Mouse (Mus musculus) heart, adult 11 months (tissue): Measurements from ENCODE around the gene D930020B18Rik.
A peak's percentile ranks its signal among the peaks of the same experiment; 100 is the strongest.

Source experiments
- DNase-seq: peaks from one replicate; pipeline ENCODE4 v3.0.0; 2022

D930020B18Rik gene

DNA sequence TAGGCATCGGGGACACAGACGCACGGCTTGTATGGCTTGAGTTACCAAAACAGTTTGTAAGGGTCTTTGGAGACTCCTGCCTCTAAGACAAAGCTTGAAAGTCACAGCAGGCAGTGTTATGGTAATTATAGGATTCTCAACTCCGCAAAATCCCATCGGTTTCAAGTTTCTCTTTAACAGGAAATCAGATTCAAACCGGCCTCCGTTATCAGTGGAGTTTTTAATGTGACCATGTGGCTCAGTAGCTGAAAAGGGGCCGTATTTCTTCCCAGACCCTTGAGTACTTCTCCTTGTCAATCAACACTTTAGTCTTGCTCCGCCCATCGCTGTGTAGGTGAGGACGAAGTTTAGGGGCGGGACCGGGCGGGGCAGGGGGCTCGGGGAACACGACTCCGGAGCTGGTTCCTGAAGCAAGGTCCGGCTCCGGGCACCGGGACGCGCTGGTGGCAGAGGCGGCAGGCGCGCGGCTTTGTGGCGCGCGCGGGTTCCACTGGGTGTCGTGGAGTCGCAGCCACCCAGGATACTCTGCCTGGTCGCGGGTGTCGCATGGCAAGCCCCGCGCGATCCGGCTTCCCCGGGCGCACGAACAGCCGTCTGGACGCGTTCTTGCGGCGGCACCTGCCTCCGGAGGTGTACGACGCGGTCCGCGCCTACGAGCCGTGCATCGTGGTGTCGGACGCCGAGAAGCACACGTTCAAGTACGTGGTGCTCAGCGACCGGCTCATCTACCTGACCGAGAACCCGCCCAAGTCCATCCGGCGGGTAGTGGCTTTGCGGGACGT, at the start of gene D930020B18Rik:
Gene D930020B18Rik (plus strand): TSS at position 317 of the 782 bp plus-strand sequence.
- no peak for DNase-seq

DNA sequence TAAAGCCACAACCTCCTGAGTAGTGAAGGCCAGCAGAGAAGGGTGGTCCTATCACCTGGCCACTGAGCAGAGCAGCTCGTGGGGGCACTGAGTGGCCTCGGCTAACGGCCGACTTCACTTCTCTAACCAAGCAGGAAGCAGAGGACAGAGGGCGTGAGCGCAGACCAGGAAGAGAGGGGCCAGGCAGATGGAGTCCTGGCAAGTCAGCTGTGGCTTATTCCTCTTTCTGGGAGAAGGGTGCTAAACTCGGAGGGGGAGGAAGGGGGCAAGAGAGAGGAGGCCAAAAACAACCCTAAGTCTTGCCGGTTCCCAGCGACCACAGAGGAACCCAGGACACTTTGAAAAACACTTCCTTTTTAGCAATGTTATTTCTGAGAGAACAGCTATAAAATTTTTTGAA, 44.8 kb upstream of the D930020B18Rik start:
- peak; percentile 96 for DNase-seq

DNA sequence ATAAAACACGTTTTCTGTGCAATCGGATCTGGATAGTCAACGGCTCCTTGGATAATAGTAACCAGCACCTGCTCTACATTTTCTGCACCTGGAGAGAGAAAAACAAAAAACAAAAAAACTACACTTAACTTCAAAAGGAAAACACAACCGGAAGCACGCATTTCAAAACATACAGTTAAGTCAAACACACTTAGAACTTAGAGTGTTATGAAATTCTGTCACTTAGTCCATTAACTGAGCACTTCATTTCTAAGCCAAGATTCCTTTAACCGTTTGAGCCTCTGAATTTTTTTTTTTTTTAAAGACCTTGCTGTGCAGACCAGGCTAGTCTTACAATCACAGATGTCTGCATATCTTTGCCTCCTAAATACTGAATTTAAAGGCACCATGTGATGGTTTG, 40.1 kb upstream of the D930020B18Rik start:
- no peak for DNase-seq

DNA sequence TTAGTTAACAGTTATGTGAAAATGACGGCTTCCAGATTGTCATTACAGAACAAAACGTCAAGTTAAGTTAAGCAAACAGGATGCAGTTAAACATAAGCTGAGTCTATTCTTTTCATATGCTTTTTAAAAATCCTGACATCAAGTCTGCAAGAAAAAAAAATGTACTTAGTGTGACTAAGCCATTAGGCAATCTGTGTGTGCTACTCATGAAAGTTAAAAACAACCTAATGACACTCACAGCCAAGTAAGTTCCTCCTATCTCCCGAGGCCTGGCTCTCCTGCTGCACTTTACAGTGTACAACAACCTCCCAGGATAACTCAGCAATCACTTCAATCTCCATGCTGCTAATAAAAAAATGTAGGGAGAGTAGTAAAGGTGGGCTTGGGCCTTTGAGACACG, 37.8 kb upstream of the D930020B18Rik start:
- no peak for DNase-seq

DNA sequence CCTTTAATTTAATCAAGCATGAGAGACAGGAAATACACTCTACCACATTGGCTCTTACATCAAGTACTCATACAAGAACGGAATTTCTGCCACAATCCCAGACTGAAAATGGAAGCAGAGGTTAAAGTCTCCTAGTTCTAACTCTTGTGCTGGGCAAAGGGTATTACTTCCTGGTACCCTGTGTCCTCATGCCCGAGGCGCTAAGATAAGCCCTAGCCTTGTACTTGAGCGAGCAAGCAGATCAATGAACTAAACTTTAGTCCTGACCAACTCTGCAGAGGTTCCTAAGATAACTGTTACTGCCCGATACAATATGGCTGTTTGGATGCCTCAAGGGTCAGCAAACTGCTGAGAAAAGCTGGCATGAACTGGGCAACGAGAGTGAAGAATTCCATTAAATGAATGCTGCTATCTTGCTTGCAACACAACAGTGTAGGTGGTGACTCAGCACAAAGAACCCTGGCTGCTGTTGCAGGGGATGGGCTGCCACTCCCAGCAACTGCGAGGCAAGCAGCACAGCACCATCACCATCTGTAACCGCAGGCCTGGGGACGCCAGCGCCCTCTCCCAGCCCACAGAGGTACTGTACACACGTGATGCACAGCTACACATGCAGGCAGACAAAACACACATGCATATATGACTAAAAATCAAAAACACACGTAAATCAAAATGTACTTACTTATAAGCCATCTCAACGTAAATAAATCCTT, 36.6 kb upstream of the D930020B18Rik start:
- DNase-seq, result no peak

DNA sequence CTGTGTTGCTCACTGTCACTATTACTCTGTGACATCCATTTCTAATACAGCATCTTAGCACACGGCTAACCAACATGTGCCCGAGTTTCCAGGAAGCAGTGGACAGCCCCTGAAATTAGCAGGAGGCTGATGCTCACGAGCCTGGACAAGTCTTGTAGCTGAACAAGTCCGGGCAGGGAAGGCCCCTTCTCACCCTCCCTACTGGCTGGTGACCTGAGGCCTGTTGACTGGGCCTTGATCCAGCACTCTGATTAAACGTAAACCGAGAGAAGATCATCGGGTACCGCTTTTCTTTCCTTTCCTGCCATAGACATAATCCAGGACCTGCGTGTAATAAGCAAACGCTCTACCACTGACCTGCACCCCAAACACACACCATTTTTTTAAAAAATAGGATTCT, 33.2 kb upstream of the D930020B18Rik start:
- DNase-seq, result no peak

DNA sequence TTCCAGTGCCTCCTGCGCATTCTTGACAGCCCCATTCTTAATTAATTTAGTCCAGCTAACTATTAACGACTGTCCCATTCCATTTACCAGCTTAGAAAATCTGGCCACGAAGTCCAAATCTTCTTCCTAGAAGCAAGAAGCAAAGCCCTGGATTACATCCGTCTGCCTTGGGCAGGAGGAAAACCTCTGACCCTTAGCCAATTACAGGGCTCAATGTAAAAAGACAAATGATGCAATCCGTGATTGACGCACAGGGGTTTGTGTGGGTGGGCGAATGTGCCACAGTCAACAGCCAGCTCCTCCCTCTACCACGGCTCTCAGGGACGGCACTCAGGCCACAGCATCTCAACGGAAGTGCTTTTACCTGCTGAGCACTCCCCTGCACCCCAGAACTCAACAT, 29.8 kb upstream of the D930020B18Rik start:
- DNase-seq, result no peak

DNA sequence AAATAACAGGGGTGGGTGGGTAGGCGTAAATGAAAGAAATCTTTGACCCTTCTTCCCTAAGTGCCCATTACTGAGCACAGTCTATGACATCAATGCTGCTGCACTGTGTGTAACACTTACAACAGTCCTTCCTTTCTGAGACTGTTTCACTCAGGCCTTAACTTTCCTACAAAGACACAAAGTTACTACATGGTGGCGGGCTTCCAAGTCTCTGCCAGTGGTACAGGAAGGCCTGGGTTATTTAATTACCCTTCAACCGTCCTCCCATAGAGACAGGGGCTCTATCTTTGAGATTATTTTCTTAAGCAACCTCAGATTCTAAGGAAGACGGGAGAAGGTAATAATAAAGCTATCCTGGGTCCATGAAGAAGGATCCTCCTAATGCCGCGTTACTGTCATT, 28.9 kb upstream of the D930020B18Rik start:
- no peak for DNase-seq

DNA sequence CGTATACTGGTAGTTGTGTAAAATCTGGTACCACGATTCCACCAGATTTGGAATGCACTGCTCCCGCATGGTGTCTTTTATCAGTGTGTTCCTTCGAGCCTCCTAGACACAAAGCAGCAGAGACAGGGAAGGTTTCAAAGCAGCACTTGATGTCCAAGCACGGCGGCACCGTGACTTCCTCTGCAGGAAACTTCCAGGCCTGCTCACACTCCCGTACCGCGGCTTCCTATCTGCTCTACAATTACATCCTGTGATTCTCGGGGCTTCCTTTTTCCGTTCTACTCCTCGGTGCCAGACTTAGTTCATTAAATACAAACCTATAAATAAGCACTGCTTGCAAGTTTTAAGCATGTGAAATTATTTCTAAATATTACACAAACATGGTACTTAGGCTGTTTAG, 27.8 kb upstream of the D930020B18Rik start:
- peak; percentile 97 for DNase-seq

DNA sequence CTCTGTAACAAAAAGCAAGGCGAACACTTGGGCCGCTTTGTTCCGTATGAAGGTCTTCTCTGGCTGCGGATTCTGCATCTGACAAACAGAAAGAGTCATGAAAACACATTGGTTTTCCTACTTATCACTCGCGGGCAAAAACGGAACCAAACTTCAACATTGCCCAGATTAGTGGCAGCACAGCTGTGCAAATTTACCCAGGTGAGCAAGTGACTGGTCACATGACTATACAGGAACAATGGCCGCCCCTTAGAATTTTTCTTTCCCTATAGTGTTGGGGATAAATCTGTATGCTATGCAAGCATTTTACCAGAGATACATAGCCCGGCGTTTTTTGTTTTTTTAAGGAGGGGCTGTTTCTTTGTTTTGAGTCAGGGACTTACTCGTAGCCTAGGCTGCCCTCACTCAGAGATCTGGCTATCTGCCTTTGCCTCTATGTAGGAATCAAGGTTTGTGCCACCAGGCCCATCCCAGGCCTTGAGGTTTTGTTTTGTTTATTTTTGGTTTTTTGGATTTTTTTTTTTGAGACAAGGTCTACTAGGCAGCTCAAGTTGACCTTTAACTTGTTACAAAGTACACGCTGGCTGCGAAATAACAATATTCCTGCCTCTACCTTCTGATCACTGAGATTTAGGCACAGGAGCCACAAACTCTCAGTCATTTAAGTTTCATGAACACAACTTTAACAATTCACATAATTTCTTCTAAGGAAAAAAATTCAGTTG, 26.1 kb upstream of the D930020B18Rik start:
- no peak for DNase-seq

DNA sequence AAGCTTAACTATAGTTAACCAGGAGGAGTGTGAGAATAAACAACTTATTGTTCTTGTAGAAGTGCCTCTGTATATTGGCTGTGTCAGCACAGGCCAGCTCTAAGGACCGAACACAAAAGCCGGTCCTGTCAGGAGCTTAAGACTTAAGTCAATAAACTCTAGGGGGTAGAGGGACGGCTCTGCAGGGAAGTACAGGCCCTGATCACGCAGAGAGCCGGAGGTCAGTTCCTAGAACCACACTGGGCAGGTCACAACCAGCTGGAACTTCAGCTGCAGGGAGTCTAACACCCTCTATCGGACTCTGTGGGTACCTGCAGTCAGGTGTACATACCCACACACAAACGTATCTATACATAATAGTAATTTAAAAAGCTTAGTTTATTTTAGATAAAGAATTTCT, 25.5 kb upstream of the D930020B18Rik start:
- no peak for DNase-seq

DNA sequence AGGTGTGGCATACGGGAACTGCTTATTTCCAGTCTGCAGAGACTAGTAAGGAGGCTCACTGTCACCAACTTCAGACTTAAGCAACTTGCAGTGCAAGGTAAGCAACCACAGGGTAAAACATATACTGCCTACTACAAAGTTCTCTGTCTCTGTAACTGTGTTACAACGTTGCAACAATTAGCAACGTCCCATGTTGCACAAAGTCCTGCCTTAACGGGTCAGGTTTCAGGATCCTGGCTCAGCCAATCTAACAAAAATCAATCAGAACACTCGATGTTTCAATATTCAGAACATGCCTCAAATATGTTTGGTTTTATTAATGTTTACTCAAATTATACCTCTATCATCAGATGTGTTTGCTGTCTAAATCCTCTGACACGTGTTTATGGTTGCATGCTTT, 19.0 kb upstream of the D930020B18Rik start:
- DNase-seq, result no peak

DNA sequence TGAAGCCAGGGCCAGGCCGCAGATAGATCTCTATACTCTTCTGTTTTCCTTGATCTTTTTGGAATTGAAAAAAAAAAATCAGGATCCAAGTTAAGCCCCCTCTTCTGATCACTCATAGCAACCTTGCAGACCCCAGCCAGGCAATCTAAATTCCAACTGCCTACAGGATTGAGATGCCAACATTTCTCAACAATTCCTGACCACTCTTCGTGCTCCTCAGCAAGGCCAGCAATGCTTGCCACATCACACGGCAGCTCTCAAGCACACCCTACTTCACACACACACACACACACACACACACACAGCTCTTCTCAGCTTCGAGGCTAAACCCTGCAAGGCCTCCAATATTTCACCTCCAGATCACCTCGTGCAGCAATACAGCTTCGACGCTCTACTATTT, 17.7 kb upstream of the D930020B18Rik start:
- DNase-seq, result peak; percentile 53

DNA sequence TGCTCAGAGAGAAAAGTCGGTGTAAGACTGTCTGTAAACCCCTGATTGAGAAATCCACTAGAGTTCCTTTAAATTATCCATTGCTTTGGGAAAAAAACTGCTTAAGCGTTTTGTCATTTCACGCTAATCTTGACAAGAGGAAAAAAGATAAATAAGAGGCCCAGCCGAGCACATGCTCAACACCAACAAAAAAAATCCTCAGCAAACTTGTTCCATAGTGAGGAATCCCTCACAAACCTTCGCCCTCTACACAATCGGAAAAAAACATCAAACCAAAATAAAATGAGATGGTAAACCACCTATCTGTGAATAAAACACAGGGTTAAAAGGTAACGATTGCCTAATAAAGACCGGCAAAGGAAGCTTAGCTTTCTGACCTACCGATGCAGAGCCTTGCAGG, 16.4 kb upstream of the D930020B18Rik start:
- DNase-seq, result no peak

DNA sequence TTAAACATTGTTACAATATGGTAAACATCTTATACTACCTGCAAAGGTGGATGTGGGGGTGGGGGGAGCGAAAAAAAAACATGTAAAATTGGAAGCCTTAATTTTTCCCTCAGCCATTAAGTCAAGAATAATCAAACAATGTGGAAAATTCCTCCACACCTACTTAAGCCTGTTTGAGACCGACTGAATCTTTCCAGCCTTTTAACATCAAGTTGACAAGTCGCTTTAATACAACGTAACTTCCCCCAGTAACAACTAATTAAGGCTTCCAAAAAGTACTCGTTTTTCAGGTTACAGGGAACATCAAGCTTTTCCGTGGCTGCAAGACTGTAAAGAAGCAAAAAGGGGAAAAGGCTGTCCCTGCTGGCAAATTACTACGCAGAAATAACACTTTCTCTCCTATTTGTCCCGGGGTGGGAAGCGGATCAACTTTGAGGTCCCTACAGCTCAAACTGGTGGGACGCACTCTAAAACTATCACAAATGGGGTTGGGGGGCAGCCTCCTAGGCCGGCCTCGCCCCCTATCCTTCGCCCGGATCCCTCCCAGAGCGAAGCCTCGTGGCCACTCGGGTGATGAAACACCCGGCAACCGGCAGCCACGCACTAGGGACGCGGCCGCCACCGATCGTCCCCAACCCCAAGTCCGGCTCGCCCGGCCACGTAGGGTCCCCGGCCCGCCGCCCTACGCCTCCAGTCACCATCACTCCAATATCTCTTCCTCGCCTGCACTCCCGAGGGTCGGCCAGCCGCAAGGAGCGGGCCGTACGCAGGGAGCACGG, 15.8 kb upstream of the D930020B18Rik start:
- no peak for DNase-seq

DNA sequence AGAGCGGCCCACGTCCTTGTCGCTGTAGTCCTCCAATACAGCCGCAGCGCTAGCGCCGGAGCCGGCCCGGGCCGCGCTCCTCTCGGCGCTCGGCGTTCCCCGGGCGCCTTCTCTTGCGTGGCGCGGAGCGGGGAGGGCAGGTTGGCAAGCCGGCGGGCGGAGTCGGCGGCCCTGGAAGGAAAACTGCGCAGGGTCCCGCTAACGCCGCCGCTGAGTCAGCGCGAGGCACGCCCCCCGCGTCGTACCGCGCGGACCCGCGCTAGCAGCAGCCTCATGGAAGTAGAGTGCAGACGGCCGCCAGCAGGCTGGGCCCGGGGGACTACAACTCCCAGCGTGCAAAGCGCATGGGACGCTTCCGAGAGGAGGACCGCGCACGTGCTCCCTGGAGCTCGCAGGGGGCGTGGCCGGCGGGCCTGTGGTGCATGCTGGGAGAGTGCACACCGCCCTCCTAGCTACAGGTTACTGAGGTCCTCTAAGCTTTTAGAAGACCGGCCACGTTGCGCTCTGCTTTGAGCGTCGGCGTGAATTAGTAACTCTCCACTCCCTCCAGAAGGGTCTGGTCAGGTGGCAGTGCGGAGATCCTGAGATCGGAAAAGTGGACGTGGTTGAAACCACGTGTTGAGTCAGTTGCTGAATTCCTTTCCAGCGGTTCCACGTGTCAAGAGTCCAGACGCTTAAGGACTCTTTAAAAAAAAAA, 15.1 kb upstream of the D930020B18Rik start, which contains the start of gene Xpot:
Gene Xpot (minus strand): TSS at position 147 of the 697 bp plus-strand sequence.
- peak; percentile 100 for DNase-seq

DNA sequence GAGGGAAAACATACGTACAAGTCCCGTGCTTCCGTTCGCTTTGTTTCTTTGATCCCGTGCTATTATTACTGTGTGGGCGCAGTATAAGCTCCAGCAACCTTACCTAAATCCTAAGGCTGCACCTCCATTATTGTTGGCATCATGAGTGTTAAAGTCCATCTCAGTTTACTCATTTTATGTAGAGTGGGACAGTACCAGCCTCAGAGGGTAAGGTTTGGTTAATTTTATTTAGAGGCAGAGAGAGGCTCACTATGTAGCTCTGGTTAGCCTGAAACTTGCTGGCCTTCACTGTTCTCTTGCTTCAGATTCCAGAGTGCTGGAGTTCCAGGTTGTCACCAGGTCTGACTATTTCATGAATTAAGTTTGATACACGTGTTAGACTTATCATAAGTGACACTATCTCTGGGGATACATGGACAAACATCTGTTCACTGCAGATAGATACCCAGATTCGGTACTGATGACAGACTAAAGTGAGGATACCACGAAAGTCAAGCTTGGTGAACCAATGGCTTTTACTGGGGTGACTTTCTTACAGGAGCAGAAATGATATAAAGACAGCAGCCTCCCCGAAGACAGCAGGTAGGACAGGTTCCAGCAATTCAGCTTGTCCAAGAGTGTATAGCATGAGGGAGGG, 14.1 kb upstream of the D930020B18Rik start:
- DNase-seq, result no peak

DNA sequence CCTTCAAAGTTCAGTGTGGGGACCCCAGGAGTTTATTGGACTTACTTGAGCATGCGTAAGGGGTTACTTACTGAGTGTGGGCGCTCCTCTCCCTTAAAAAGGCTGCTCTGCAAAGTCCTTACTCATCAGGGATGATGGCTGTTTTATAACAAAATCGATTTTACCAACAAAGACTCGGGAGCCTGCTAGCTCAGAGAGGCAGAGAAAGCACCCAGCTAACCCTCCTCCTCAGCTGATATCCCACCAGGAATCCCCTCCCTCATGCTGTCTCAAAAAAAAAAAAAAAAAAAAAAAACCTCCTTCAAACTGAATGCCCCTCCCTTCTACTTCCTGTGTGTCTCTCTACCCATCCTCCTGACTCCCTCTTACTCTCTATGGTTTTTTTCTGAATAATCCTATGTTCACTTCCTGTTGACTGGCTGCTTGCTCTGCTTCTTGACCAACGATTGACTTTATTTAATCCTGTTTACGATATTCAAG, 12.8 kb upstream of the D930020B18Rik start:
- no peak for DNase-seq

DNA sequence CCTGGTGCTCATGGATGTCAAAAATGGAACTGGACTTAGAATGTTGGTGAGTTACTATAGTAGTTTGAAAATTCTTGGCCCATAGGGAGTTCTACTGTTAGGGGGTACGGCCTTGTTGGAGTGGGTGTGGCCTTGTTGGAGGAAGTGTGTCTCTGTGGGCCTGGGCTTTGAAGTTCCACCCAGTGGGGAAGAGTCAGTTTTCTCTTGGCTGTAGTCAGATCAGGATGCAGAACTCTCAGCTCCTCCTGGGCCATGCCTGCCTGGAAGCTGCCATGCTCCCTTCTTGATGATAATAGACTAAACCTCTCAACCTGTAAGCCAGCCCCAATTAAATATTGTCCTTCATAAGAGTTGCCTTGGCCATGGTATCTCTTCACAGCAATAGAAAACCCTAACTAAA, 7.2 kb upstream of the D930020B18Rik start:
- peak; percentile 82 for DNase-seq

DNA sequence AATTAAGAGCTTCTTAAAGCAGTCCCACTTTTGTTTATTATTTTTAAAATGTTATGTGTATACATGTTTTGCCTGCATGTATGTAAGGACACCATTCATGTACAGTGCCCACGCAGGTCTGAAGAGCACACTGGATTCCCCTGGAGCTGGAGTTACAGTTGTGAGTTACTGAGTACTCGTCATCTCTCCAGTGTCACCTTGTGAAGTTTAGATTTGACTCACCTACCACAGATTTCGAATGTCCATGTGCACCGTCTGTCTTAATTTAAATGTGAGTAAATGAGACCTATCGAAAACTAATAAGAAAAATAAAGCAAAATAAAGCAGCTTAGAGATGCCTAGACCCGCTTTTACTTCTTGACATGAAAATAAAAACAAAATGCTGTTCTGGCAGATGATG, 5.1 kb upstream of the D930020B18Rik start:
- no peak for DNase-seq

DNA sequence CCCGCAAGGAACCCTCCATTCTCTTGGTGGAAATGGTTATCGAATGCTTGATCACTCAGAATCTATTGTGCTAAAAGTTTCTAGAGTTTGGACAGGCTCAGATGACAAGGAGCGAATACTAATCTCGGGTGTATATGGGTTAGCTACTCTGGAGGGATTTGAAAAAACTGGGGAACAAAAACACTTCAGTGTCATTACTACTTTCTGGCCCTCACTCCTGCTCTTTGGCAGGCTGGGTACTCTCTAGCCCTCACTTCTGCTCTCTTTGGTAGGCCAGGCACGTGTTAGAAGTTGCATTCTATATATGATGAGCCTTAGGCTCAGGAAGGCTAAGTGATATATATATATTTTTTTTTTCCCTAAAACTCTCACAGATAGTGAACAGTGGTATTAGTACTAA, 1.8 kb upstream of the D930020B18Rik start:
- no peak for DNase-seq
